29 mouse cellular contexts compared by ENCODE assay signal in genomic region chr7:24896269-24896668, GRCm38 (mm10). TPM values are rescaled to one million over a fixed set of nuclear protein-coding genes. Genes with fewer than 3 reads are reported as not detected.
"Had no signal": no experiment of that assay in that cellular context is flagged by ENCODE, and none has a peak within 500 bp of the region (broad histone marks: within the 10 kb centered on the region; RNA-seq: fewer than 3 reads in every experiment).

No protein-coding gene starts in this region.

- H3K4me3 ChIP-seq: limb, embryonic 12.5 days; limb, embryonic 15.5 days; liver, embryonic 12.5 days; liver, embryonic 15.5 days; midbrain, embryonic 12.5 days; midbrain, embryonic 15.5 days; neural tube, embryonic 12.5 days; neural tube, embryonic 15.5 days had no signal

- H3K36me3 ChIP-seq: limb, embryonic 15.5 days; midbrain, embryonic 15.5 days; neural tube, embryonic 15.5 days had no signal

- H3K27ac ChIP-seq: limb, embryonic 12.5 days; limb, embryonic 15.5 days; liver, embryonic 12.5 days; liver, embryonic 15.5 days; midbrain, embryonic 12.5 days; midbrain, embryonic 15.5 days; neural tube, embryonic 12.5 days; neural tube, embryonic 15.5 days; stomach, postnatal 0 days had no signal

- H3K4me1 ChIP-seq: limb, embryonic 15.5 days; midbrain, embryonic 12.5 days; midbrain, embryonic 15.5 days; neural tube, embryonic 12.5 days; neural tube, embryonic 15.5 days had no signal

- H3K27me3 ChIP-seq: limb, embryonic 12.5 days; limb, embryonic 15.5 days; liver, embryonic 12.5 days; liver, embryonic 15.5 days; midbrain, embryonic 12.5 days; midbrain, embryonic 15.5 days; neural tube, embryonic 12.5 days; neural tube, embryonic 15.5 days had no signal

- DNase-seq: kidney, adult 18-20 months; kidney, adult 9 months; kidney, postnatal 14 days; kidney, postnatal 4 days; left cerebral cortex, postnatal 4 days; lung, adult 2 months; lung, postnatal 14 days; lung, postnatal 4 days; right cerebral cortex, postnatal 25 days; thymus, adult 2 months; thymus, postnatal 14 days; thymus, postnatal 4 days had no signal

RNA-seq across cellular contexts. Expression of gene Cd79a, which starts 0.9 kb away (rescaled TPM):
- polyA plus RNA-seq: liver, embryonic 12.5 days had no signal

RNA-seq across cellular contexts. Expression of gene Dmrtc2, which starts 26.4 kb away (rescaled TPM):
- total RNA-seq: layer of hippocampus, adult 18-20 months; layer of hippocampus, postnatal 14 days; left cerebral cortex, adult 8-10 months; left cerebral cortex, postnatal 14 days; left cerebral cortex, postnatal 4 days; megakaryocyte progenitor cell, adult 5-6 weeks had no signal
- polyA plus RNA-seq: kidney, embryonic 16.5 days; limb, embryonic 12.5 days; limb, embryonic 15.5 days; liver, embryonic 12.5 days; liver, embryonic 15.5 days; lung, adult 2 months; lung, embryonic 16.5 days; midbrain, embryonic 12.5 days; neural tube, embryonic 12.5 days; stomach, embryonic 14.5 days; stomach, postnatal 0 days; thymus, adult 2 months had no signal

RNA-seq across cellular contexts. Expression of gene Lypd4, which starts 26.5 kb away (rescaled TPM):
- total RNA-seq: layer of hippocampus, adult 18-20 months; layer of hippocampus, postnatal 14 days; left cerebral cortex, adult 8-10 months; left cerebral cortex, postnatal 14 days; left cerebral cortex, postnatal 4 days; megakaryocyte progenitor cell, adult 5-6 weeks had no signal
- polyA plus RNA-seq: kidney, embryonic 16.5 days; limb, embryonic 12.5 days; limb, embryonic 15.5 days; liver, embryonic 12.5 days; liver, embryonic 15.5 days; lung, adult 2 months; lung, embryonic 16.5 days; midbrain, embryonic 12.5 days; midbrain, embryonic 15.5 days; neural tube, embryonic 12.5 days; neural tube, embryonic 15.5 days; stomach, embryonic 14.5 days; stomach, postnatal 0 days; thymus, adult 2 months had no signal
